Comparison of ENCODE assay signal across 8 mouse cellular contexts in genomic region chr11:60104810-60105592, GRCm38 (mm10). TPM values are rescaled to one million over a fixed set of nuclear protein-coding genes. Genes with fewer than 3 reads are reported as not detected.
DNase-seq lines count a peak whose midpoint lies in the region.

TSS of gene Rai1 (plus strand) at chr11:60105013.

- H3K27me3 ChIP-seq in megakaryocyte, embryonic 14.5 days (replicated peaks) = no peaks in the 10 kb centered on the region

- peak within 1 kb of the TSS; percentile 96 for H3K4me3 ChIP-seq in megakaryocyte, embryonic 14.5 days (replicated peaks)

- no peaks in the 10 kb centered on the region for H3K9me3 ChIP-seq in megakaryocyte, embryonic 14.5 days

- H3K36me3 ChIP-seq in megakaryocyte, embryonic 14.5 days (replicated peaks; ENCODE audit: low read length) = peaks cover 5% of the 10 kb centered on the region

- peaks cover 79% of the 10 kb centered on the region for H3K4me1 ChIP-seq in megakaryocyte, embryonic 14.5 days

- DNase-seq in T-cell, adult 2 months (ENCODE audit: low spot score) = peak; percentile 91
- DNase-seq in embryo, embryonic 10 days (ENCODE audit: low spot score) = peak; percentile 84
- peak; percentile 95 for DNase-seq in gastrocnemius, postnatal 10 days
- DNase-seq in induced T-regulatory cell, adult 2 months (ENCODE audit: low read depth) = peak; percentile 92
- DNase-seq in left cerebral cortex, adult 8-10 months (ENCODE audit: low spot score in 2 of 2) = peak; percentile 81 to 90
- DNase-seq in right cerebral cortex, adult 2 months (ENCODE audit: low spot score in 2 of 2) = peak; percentile 91 to 92
- peak; percentile 92 for DNase-seq in urinary bladder, postnatal 14 days (ENCODE audit: low spot score)

RNA-seq across cellular contexts. Expression of gene Rai1, which starts in this region (rescaled TPM):
- total RNA-seq in gastrocnemius, postnatal 10 days (2021) = 10 to 100 TPM; 27.7 to 37.6 TPM
- 10 to 100 TPM; 69.5 to 78.3 (median 71.5) TPM for total RNA-seq in left cerebral cortex, adult 8-10 months (2022)
- polyA plus RNA-seq in megakaryocyte, embryonic 14.5 days (2012; ENCODE audit: insufficient read depth, low replicate concordance) = 46.9 and 62.9 TPM in 2 replicates

Comparison
In these comparisons a context has a peak if more than half of its experiments do, and no peak if none do; other contexts are left out.
1. Peak in every context shown above with its lines: DNase-seq and H3K4me3 ChIP-seq.